Mouse (Mus musculus) ES-Bruce4 (cell line): ENCODE data around the gene Socs3. TPM values are rescaled to one million over a fixed set of nuclear protein-coding genes. Genes with fewer than 3 reads are reported as not detected.

ENCODE experiments used
- H3K27ac ChIP-seq: 2 replicates; pipeline ENCODE4 v1.5.1; 2012; ENCODE audit warnings: low read length, inconsistent platforms; ENCODE audit not compliant: insufficient read depth
- H3K27me3 ChIP-seq: 2 replicates; pipeline ENCODE4 v1.6.1; 2012; ENCODE audit warnings: mild to moderate bottlenecking, low read length, inconsistent platforms; ENCODE audit not compliant: control insufficient read depth, poor library complexity, insufficient read depth, severe bottlenecking
- H3K36me3 ChIP-seq: 2 replicates; pipeline ENCODE4 v1.6.1; 2012; ENCODE audit warnings: inconsistent platforms, mild to moderate bottlenecking, low read length, moderate library complexity; ENCODE audit not compliant: control insufficient read depth, poor library complexity, insufficient read depth, severe bottlenecking
- H3K4me1 ChIP-seq: one replicate; pipeline ENCODE4 v1.8.1; 2011; ENCODE audit warnings: low read length; ENCODE audit not compliant: control insufficient read depth, insufficient read depth
- H3K4me3 ChIP-seq: 2 replicates; pipeline ENCODE4 v1.5.1; 2011; ENCODE audit warnings: low read depth, mild to moderate bottlenecking, low read length
- H3K9ac ChIP-seq: 2 replicates; pipeline ENCODE4 v1.6.1; 2012; ENCODE audit warnings: low read depth, mild to moderate bottlenecking, inconsistent platforms; ENCODE audit not compliant: poor library complexity, severe bottlenecking
- H3K9me3 ChIP-seq: replicated peaks from 2 replicates; pipeline ENCODE4 v1.6.1; 2012; ENCODE audit warnings: mild to moderate bottlenecking, low read length, inconsistent platforms; ENCODE audit not compliant: control insufficient read depth, poor library complexity, insufficient read depth, severe bottlenecking
- CTCF ChIP-seq: IDR thresholded peaks from one replicate; pipeline ENCODE4 v1.8.1; 2011; ENCODE audit warnings: low read depth, low read length
- EP300 ChIP-seq: IDR thresholded peaks from 2 replicates; pipeline ENCODE4 v1.6.1; 2011; ENCODE audit warnings: low read depth, low read length; ENCODE audit not compliant: insufficient read depth
- POLR2A ChIP-seq: IDR thresholded peaks from one replicate; pipeline ENCODE4 v1.8.1; 2011; ENCODE audit warnings: low read length; ENCODE audit not compliant: insufficient read depth
- polyA plus RNA-seq: library from polyadenylated mRNA; stranded (reverse); fragments of >200 nt; gene quantifications from 2 replicates; pipeline ENCODE4 v1.2.4, GENCODE M21; 2011; ENCODE audit warnings: low read depth; ENCODE audit not compliant: missing spikeins, insufficient read depth, insufficient read length

Socs3 gene
- polyA plus RNA-seq, 1 experiment = 61.5 TPM

DNA sequence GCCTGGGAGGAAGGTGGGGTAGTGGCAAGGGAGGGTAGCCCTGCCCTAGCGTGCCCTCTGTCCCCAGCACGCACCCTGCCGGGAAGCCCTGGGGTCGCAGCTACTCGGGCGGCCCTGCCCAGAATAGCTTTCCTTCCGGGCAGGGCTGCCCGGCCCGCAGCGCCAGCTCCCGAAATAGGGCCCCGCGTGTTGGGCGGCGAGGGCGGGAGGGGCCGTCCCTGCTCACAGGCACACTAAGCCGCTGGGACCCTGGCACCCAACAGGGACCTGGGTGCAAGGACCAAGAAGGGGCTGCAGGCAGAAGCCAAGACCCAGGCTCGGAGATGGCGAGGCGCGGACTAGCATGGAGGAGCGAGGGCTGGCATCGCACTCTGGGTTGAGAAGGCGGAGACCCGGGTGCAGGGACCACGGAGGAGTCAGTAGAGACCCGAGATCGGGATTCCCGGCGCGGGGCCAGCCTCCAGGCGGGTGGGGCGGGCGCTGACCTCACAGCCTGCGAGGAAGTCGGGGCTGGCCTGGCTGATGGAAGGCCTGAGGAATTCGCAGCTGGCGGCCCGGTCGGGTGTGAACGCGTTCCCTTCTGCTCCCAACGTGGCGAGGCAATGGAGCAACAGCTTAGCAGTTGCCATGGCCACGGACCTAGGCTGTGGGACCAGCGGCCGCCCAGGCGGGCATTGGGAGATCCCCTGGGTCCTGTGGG lies 20.3 kb downstream of the Socs3 start:
- Histone ChIP-seq H3K9me3 (no peaks in the 10 kb centered on the region), H3K4me1 (peaks cover 8% of the 10 kb centered on the region), H3K27ac (no peak overlapping the region), H3K4me3 (peak overlapping the region; percentile 46), H3K27me3 (no peaks in the 10 kb centered on the region), H3K9ac (peak overlapping the region; percentile 70), H3K36me3 (no peaks in the 10 kb centered on the region)
- TF ChIP-seq POLR2A = no peak

DNA sequence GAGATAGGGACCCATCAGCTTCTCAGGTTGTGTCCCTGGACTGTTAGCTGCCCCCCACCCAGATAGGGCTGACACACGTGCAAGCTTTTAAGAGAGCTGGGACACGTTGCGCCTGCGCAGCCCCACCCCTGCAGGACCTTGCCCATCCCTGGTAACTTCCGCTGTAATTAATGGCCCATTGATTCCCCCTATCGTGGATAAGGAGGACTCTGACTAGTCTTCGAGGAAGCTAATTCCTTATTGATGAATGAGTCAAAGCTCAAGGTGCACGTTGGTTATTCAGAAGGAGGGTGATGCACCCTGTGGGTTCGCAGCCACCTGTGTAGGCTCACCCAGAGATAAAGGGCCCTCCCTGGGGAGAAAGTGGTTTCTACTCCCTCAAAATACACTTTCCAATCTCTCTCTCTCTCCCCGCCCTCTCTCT lies 22.8 kb downstream of the Socs3 start:
- H3K4me3 ChIP-seq = no peak overlapping the region
- no peak for TF ChIP-seq EP300
- no peak for TF ChIP-seq CTCF
- no peaks in the 10 kb centered on the region for H3K36me3 ChIP-seq
- H3K9me3 ChIP-seq = no peaks in the 10 kb centered on the region
- no peaks in the 10 kb centered on the region for H3K27me3 ChIP-seq
- peaks cover 11% of the 10 kb centered on the region for H3K4me1 ChIP-seq
- H3K9ac ChIP-seq = no peak overlapping the region
- H3K27ac ChIP-seq = no peak overlapping the region

DNA sequence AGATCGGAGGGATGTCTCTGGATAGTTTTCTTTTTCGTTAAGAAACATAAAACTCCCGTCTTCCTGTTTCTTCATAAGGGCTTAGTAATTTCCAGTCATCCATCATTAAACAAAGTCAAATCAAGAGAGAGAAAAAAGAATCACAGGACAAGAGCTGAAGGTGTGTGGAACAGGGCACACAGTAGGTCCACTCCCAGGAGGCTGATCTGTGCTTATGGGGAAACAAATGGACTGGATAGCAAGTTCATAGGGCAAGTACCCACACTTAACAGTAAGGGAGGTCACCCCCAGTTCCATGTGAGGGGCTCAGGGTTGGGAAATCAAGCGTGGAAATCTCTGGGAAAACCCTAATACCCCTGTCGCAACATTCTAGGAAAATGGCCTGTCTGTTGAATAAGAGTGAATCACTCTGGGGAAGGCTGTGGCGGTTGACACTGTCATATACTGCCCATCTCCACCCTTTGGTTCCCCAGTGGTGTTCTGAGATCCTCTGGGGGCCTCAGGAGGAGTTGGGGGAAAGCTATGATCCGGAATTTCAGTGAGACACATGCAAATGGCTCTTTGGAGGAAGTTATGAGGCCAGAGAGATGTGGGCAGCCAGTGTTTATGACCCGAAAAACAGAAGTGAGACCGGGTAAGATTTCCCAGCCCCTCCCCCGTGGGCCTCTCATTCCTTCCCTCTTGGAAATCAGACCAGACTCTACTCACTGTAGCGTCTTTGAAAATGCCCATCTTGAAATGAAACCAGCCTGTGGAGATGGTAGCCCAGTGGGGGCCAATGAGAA lies 23.5 kb downstream of the Socs3 start:
- Histone ChIP-seq H3K4me1 (peaks cover 7% of the 10 kb centered on the region), H3K36me3 (no peaks in the 10 kb centered on the region), H3K27me3 (no peaks in the 10 kb centered on the region), H3K27ac (no peak overlapping the region), H3K9me3 (no peaks in the 10 kb centered on the region), H3K4me3 (no peak overlapping the region), H3K9ac (no peak overlapping the region)
- TF ChIP-seq POLR2A = no peak
- no peak for TF ChIP-seq CTCF
- TF ChIP-seq EP300 = no peak

DNA sequence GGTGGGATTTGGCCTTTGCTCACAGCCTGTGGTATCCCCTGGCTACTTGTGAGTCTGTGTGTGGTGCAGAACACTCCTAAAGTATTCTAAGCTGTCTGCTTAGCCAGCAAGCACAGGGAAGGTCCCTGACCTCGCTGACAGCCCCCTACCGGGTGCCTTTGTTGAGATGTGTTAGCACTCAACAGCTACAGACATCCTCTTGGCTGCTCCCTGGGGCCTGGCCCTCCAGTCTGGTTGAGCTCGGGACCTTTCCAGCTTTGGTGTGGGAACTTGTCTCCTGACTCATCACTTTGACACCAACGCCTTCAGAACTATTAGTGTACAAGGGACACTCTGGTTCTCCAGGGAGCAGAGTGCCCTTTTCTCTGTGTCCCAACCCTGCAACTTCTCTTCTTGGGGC lies 28.0 kb downstream of the Socs3 start:
- no peaks in the 10 kb centered on the region for H3K27me3 ChIP-seq
- no peaks in the 10 kb centered on the region for H3K9me3 ChIP-seq
- TF ChIP-seq EP300 (peak; percentile 66; the same call in 1 of the 2 replicates), CTCF (no peak)
- no peak overlapping the region for H3K4me3 ChIP-seq
- H3K9ac ChIP-seq = no peak overlapping the region
- peaks cover 7% of the 10 kb centered on the region for H3K4me1 ChIP-seq
- H3K27ac ChIP-seq = no peak overlapping the region
- no peaks in the 10 kb centered on the region for H3K36me3 ChIP-seq

DNA sequence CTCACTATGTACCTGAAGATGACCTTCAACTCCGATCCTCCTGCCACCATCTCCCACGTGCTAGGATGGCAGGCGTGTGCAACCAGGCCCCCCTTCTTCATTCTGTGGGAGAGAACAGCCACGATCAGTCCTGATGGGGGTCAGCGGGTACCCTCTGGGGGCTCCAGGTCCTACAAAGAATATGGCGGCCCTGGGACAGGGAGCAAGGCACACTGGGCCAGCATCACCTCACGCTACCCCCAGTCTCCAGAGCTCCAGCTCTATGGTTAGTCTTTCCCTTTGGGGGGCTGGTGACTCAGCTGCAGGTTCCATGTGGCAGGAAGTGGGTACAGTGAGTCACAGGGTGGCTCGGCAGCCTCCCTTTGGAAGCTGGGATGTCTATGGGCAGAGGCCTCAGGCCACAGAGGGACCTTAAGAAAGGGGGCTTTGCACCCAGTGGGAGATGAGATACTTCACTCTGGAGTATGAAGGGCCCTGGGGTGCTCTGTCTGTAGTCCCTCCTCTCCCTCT lies 28.5 kb downstream of the Socs3 start:
- Histone ChIP-seq H3K9me3 (no peaks in the 10 kb centered on the region), H3K36me3 (no peaks in the 10 kb centered on the region), H3K9ac (no peak overlapping the region), H3K27ac (no peak overlapping the region), H3K27me3 (no peaks in the 10 kb centered on the region), H3K4me1 (peaks cover 9% of the 10 kb centered on the region), H3K4me3 (no peak overlapping the region)
- TF ChIP-seq EP300 = no peak
- no peak for TF ChIP-seq POLR2A
- TF ChIP-seq CTCF = no peak

DNA sequence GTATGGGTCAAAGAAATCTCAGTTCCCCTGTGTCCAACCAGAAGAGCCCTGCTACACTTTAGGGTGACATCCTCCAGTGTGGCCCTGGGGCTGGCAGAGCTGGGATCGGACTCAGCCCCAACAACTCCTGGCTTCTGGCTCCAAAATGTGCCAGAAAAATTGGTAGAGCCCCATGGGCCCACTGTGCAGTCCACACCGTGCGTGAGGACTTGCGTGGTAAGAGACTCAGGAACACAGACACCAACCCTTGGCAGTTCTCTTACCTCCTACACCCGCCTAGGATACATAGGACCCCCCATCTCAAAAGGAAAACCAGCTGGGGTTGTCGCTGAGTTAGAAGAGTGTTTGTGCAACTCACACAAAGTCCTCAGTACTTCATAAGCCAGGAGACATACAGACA lies 29.0 kb downstream of the Socs3 start:
- Histone ChIP-seq H3K36me3 (no peaks in the 10 kb centered on the region), H3K27me3 (no peaks in the 10 kb centered on the region), H3K9me3 (no peaks in the 10 kb centered on the region), H3K27ac (no peak overlapping the region), H3K4me1 (peaks cover 14% of the 10 kb centered on the region), H3K9ac (no peak overlapping the region), H3K4me3 (no peak overlapping the region)
- TF ChIP-seq POLR2A = no peak
- no peak for TF ChIP-seq EP300
- no peak for TF ChIP-seq CTCF
